Mouse (Mus musculus) limb, embryonic 14.5 days (tissue): ENCODE measurements around the gene Fdxr. TPM values are rescaled to one million over a fixed set of nuclear protein-coding genes. Genes with fewer than 3 reads are reported as not detected.

Experiments
- ATAC-seq: fragments of 200-750 bp; cut with Nextera tagmentation; 2 replicates; pipeline ENCODE4 v1.8.0; 2017; ENCODE audit warnings: low read depth, moderate number of reproducible peaks, moderate TSS enrichment; ENCODE audit not compliant: low FRiP score
- DNase-seq: peaks from one replicate; pipeline ENCODE4 v3.0.0-alpha.2; 2015; ENCODE audit warnings: low spot score
- H3K27ac ChIP-seq: fragments of 300-500 bp; sonication (generic); replicated peaks from 2 replicates; pipeline ENCODE4 v1.5.1; 2014; ENCODE audit warnings: low read depth, mild to moderate bottlenecking, low read length, moderate library complexity, mixed read lengths
- H3K27me3 ChIP-seq: fragments of 300-500 bp; sonication (generic); 2 replicates; pipeline ENCODE4 v1.6.1; 2014; ENCODE audit warnings: low read length, mixed read lengths; ENCODE audit not compliant: control insufficient read depth, insufficient read depth
- H3K36me3 ChIP-seq: fragments of 300-500 bp; sonication (generic); 2 replicates; pipeline ENCODE4 v1.6.1; 2014; ENCODE audit warnings: mild to moderate bottlenecking, low read length, moderate library complexity, mixed read lengths; ENCODE audit not compliant: control insufficient read depth, insufficient read depth
- H3K4me1 ChIP-seq: fragments of 300-500 bp; sonication (generic); 2 replicates; pipeline ENCODE4 v1.6.1; 2014; ENCODE audit warnings: antibody characterized with exemption, low read length, mixed read lengths; ENCODE audit not compliant: control insufficient read depth, insufficient read depth
- H3K4me2 ChIP-seq: fragments of 300-500 bp; sonication (generic); replicated peaks from 2 replicates; pipeline ENCODE4 v1.6.1; 2014; ENCODE audit warnings: low read depth, mild to moderate bottlenecking, low read length, moderate library complexity; ENCODE audit not compliant: severe bottlenecking
- H3K4me3 ChIP-seq: fragments of 300-500 bp; sonication (generic); replicated peaks from 2 replicates; pipeline ENCODE4 v1.5.1; 2014; ENCODE audit warnings: low read length
- H3K9ac ChIP-seq: fragments of 300-500 bp; sonication (generic); 2 replicates; pipeline ENCODE4 v1.6.1; 2014; ENCODE audit warnings: mild to moderate bottlenecking, low read depth, low read length, moderate library complexity; ENCODE audit not compliant: severe bottlenecking
- H3K9me3 ChIP-seq: fragments of 300-500 bp; sonication (generic); 2 replicates; pipeline ENCODE4 v1.6.1; 2016; ENCODE audit warnings: low read length; ENCODE audit not compliant: control insufficient read depth
- POLR2A ChIP-seq: fragments of 200-500 bp; IDR thresholded peaks from 2 replicates; pipeline ENCODE4 v1.8.0; 2012; ENCODE audit warnings: inconsistent platforms, mild to moderate bottlenecking, moderate library complexity, borderline replicate concordance; ENCODE audit not compliant: insufficient read depth, insufficient read length; ENCODE audit errors: extremely low read depth
- WGBS: fragments of 180-500 bp; shearing (Covaris S2); extraction: QIAGEN DNeasy Blood & Tissue Kit; methylation state at CpG from one replicate; pipeline ENCODE4 v1.1.7; 2014; 5-methylcytosine and 5-hydroxymethylcytosine counted together
- polyA plus RNA-seq, 2 experiments: library from polyadenylated mRNA; depleted of rRNA in 1 of 2; stranded (reverse) in 1 of 2; unstranded in 1 of 2; fragments of >200 nt; fragmentation: Nextera tagmentation in 1 of 2; extraction: Ambion mirVana in 1 of 2; gene quantifications; 2 replicates each; pipeline versions ENCODE4 v1.2.1 to v1.2.3; 2012 to 2014

Gene Fdxr
- polyA plus RNA-seq, 2 experiments: 13.0 to 16.8 TPM

DNA sequence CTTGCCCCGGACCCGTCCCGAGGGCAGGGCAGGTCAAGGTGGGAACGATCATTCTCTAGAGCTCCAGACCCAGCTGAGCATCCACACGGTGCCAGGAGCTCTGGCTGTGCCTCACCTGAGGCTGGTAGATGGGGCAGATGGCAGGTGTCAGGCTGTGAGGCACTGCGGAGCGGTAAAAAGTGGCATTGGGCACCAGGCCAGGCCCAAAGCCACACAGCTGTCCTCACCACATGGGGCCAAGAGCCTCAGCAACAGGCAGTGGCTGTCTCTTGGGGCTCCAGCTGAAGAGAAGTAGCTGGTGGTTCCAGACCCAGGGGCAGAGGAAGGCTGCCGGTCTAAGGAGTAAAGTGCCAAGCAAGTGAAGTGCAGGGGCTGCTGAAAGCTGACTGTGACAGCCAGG lies 30.5 kb downstream of the Fdxr start:
- H3K4me1 ChIP-seq: peaks cover 7% of the 10 kb centered on the region; the same call in 1 of the 2 replicates
- no peak overlapping the region for H3K4me2 ChIP-seq
- TF ChIP-seq POLR2A: no peak
- H3K27me3 ChIP-seq: peaks cover 53% of the 10 kb centered on the region
- H3K9ac ChIP-seq: no peak overlapping the region
- no peak overlapping the region for H3K27ac ChIP-seq
- no peak for DNase-seq
- 69% methylated on average over 8 of the region's 8 CpGs for WGBS
- H3K9me3 ChIP-seq: no peaks in the 10 kb centered on the region
- H3K4me3 ChIP-seq: no peak overlapping the region
- ATAC-seq: peak; percentile 27; the same call in 1 of the 2 replicates
- H3K36me3 ChIP-seq: peaks cover 17% of the 10 kb centered on the region

DNA sequence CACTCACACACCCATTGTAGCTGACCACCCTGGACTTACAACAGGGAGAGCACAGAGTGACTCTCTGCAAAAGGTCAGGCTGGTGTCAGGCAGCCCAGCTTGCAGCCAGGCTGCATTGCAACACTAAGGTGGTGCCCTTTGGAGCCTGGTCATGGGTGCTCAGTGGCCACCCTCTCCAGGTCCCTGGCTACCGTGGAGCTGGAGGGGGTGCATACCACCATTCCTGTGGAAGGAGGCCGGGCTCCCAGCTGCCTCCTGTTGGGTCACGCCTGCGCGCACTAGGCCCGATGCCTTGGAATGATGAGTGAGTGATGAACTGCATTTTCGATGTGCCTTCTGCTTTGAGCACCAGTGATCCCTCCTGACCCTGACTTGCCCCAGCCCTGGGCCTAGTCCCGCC lies 32.0 kb downstream of the Fdxr start:
- no peak for DNase-seq
- no peak overlapping the region for H3K4me2 ChIP-seq
- 85% methylated on average over 8 of the region's 8 CpGs for WGBS
- no peak overlapping the region for H3K27ac ChIP-seq
- no peaks in the 10 kb centered on the region for H3K9me3 ChIP-seq
- no peak for ATAC-seq
- no peak for TF ChIP-seq POLR2A
- peaks cover 20% of the 10 kb centered on the region for H3K36me3 ChIP-seq
- peaks cover 39% of the 10 kb centered on the region for H3K27me3 ChIP-seq
- no peak overlapping the region for H3K9ac ChIP-seq
- peaks cover under 1% of the 10 kb centered on the region; the same call in 1 of the 2 replicates for H3K4me1 ChIP-seq
- H3K4me3 ChIP-seq: no peak overlapping the region

DNA sequence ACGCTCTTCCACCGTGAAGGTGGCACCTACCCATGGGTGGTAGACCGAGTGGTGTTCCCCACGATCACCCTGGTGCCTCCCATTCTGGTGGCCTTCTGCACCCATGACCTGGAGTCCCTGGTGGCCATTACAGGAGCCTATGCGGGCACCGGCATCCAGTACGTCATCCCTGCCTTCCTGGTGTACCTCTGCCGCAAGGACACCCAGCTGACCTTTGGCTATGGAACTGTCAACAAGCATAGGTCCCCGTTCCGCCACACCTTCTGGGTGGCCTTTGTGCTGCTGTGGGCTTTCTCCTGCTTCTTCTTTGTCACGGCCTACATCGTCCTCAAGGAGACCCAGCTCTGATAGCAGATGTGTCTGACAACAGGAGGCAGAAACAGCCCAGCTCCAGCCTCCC lies 33.1 kb downstream of the Fdxr start:
- TF ChIP-seq POLR2A: no peak
- 85% methylated on average over 12 of the region's 12 CpGs for WGBS
- Histone ChIP-seq H3K4me1 (no peaks in the 10 kb centered on the region), H3K27me3 (peaks cover 29% of the 10 kb centered on the region), H3K4me3 (no peak overlapping the region), H3K36me3 (peaks cover 20% of the 10 kb centered on the region), H3K4me2 (no peak overlapping the region), H3K27ac (no peak overlapping the region), H3K9me3 (no peaks in the 10 kb centered on the region), H3K9ac (no peak overlapping the region)
- DNase-seq: no peak
- no peak for ATAC-seq

DNA sequence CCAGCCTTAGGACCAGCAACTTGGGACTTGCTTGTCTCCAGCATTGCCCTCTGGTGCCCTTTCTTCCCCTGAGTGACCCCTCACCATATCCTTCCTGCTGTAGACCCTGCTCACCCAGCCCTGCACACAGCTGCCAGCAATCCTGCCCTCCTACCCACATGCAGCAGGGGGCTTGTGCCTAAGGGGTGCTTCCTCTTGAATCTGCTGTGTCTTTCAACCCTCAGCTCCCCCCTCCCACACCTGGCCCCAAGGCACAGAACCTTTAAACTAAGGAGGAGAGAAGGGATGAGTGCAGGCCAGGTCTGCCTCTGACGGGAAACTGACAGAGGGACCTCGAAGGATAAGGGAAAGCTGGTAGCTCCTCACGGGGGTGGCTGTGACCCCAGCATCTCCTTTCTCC lies 34.1 kb downstream of the Fdxr start:
- peaks cover 20% of the 10 kb centered on the region for H3K36me3 ChIP-seq

DNA sequence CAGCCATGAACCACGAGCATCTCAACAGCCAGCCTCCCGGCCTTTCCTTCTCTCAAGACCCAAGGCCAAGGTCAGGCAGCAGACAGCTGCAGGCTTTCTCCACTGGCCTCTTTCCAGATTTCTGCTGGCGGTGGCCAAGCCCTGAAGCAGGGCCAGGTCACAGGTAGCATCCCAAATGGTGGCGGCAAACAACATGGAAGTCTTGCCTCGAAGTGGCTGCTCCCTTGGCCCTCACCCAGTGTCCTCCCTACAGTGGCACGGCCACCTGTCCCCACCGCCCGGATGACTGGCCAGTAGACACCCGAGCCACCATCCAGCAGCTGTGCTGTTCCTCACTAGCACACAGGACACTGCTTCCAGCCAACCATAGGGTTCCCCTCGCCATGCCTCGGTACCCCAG lies 35.4 kb downstream of the Fdxr start:
- no peak overlapping the region for H3K4me3 ChIP-seq
- no peak overlapping the region for H3K4me2 ChIP-seq
- H3K9me3 ChIP-seq: no peaks in the 10 kb centered on the region
- DNase-seq: no peak
- 75% methylated on average over 11 of the region's 11 CpGs for WGBS
- no peak overlapping the region for H3K27ac ChIP-seq
- no peak for ATAC-seq
- H3K9ac ChIP-seq: no peak overlapping the region
- H3K36me3 ChIP-seq: peaks cover 24% of the 10 kb centered on the region
- H3K4me1 ChIP-seq: no peaks in the 10 kb centered on the region
- no peak for TF ChIP-seq POLR2A
- peaks cover 5% of the 10 kb centered on the region; the same call in 1 of the 2 replicates for H3K27me3 ChIP-seq

More for the DNA sequence above, 34.1 kb downstream of the Fdxr start:
- H3K4me3 ChIP-seq: no peak overlapping the region
- H3K9ac ChIP-seq: no peak overlapping the region
- H3K27ac ChIP-seq: no peak overlapping the region
- no peak for TF ChIP-seq POLR2A
- no peak overlapping the region for H3K4me2 ChIP-seq
- DNase-seq (no peak), ATAC-seq (no peak)
- H3K4me1 ChIP-seq: no peaks in the 10 kb centered on the region
- WGBS: 57% methylated on average over 3 of the region's 3 CpGs
- no peaks in the 10 kb centered on the region for H3K9me3 ChIP-seq
- peaks cover 18% of the 10 kb centered on the region for H3K27me3 ChIP-seq

DNA sequence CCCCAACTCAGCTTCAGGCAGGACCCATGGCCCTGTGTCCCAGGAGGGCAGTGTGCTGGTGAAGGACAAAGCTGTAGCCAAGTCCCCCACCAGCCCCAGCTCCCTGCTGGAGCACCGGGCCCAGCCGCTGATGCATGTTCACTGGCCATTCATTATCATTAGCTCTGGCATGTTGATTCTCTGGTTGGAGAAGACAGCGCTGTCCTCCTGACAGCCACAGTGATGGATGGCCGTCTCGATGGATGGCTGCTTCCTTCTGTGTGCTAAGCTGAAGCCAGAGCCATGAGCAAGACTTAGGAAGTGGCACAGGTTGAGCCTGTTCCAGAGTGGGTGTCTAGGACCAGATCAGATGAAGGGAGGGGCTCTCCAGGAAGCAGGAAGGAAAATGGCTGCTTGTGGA lies 40.3 kb downstream of the Fdxr start:
- Histone ChIP-seq H3K4me1 (peaks cover 3% of the 10 kb centered on the region; the same call in 1 of the 2 replicates), H3K4me3 (no peak overlapping the region), H3K9ac (no peak overlapping the region), H3K9me3 (no peaks in the 10 kb centered on the region), H3K27me3 (no peaks in the 10 kb centered on the region), H3K4me2 (no peak overlapping the region), H3K36me3 (peaks cover 8% of the 10 kb centered on the region; the same call in 1 of the 2 replicates), H3K27ac (no peak overlapping the region)
- 32% methylated on average over 5 of the region's 5 CpGs for WGBS
- DNase-seq: no peak
- no peak for ATAC-seq
- TF ChIP-seq POLR2A: no peak
